Mouse (Mus musculus) thymus, adult 2 months (tissue): Measurements from ENCODE around the gene Tbl1xr1.

Experiments used
- CTCF ChIP-seq: fragments of 200-500 bp; IDR thresholded peaks from 2 replicates; pipeline ENCODE4 v1.5.1; 2012; ENCODE audit warnings: mild to moderate bottlenecking, control low read depth, low read length, moderate library complexity, borderline replicate concordance; ENCODE audit not compliant: control insufficient read depth, poor library complexity, insufficient read depth; ENCODE audit errors: extremely low read depth
- POLR2A ChIP-seq: fragments of 200-500 bp; IDR thresholded peaks from 2 replicates; pipeline ENCODE4 v1.6.1; 2012; ENCODE audit warnings: mild to moderate bottlenecking, low read length, control low read depth, moderate library complexity; ENCODE audit not compliant: control insufficient read depth, poor library complexity, insufficient read depth; ENCODE audit errors: extremely low read depth

- TF ChIP-seq CTCF (no peak), POLR2A (no peak)
Observed at GRCm38 (mm10) chr3:22115678-22116077, 39.2 kb downstream of the Tbl1xr1 start.
